Mouse (Mus musculus) heart, postnatal 10 days (tissue): ENCODE results near the gene Top2a. TPM values are rescaled to one million over a fixed set of nuclear protein-coding genes. Genes with fewer than 3 reads are reported as not detected.

ENCODE experiments used
- DNase-seq, 2 experiments: peaks; one replicate each; pipeline ENCODE4 v3.0.0; 2021
- intact Hi-C: fragments of 180-260 bp; cut with DNase I; formaldehyde crosslinking; loops from one replicate; pipeline ENCODE4 v1.15.1; 2025
- total RNA-seq, 2 experiments: library from RNA; stranded (reverse); gene quantifications; 2 replicates each; pipeline ENCODE4 v1.2.3; 2021

Top2a gene
- total RNA-seq, 2 experiments from 2014 or later: 53.3 to 57.0 TPM

GRCm38 (mm10) chr11:99041841-99042780 is 18.1 kb upstream of the Top2a start:
- peak; percentile 23 to 32 for DNase-seq
- intact Hi-C loops: loop anchor here (2.0 kb wide), 1 partner anchor 119 kb away; no protein-coding TSS in a partner anchor

GRCm38 (mm10) chr11:99041051-99041729 is 17.2 kb upstream of the Top2a start, which contains the start of gene Igfbp4:
Igfbp4 (plus strand) TSS chr11:99041244.
- intact Hi-C loops: loop anchor here (2.0 kb wide), 1 partner anchor 118 kb away; no protein-coding TSS in a partner anchor

GRCm38 (mm10) chr11:99040346-99040974 is 16.5 kb upstream of the Top2a start:
- DNase-seq: peak; percentile 65 to 72
- intact Hi-C loops: loop anchor here (1.0 to 2.0 kb wide), 2 partner anchors 84 to 118 kb away; no protein-coding TSS in a partner anchor

More at GRCm38 (mm10) chr11:99041051-99041729, 17.2 kb upstream of the Top2a start, which contains the start of gene Igfbp4:
- peak; percentile 80 to 81 for DNase-seq

- DNase-seq: peak; percentile 90 to 92
- intact Hi-C loops: loop anchor here (1.0 to 2.0 kb wide), 4 partner anchors 27 to 117 kb away; no protein-coding TSS in a partner anchor
Measured at GRCm38 (mm10) chr11:99039782-99040181, 15.8 kb upstream of the Top2a start.

- intact Hi-C loops: no loop called here
- no peak for DNase-seq
Measured at GRCm38 (mm10) chr11:99036254-99036653, 12.3 kb upstream of the Top2a start.

- DNase-seq: no peak
- intact Hi-C loops: loop anchor here (2.0 kb wide), 1 partner anchor 61 kb away; no protein-coding TSS in a partner anchor
Measured at GRCm38 (mm10) chr11:99035350-99035749, 11.4 kb upstream of the Top2a start.

- intact Hi-C loops: no loop called here
- DNase-seq: no peak
Measured at GRCm38 (mm10) chr11:99026899-99027440, 3.0 kb upstream of the Top2a start.

- intact Hi-C loops: no loop called here
- DNase-seq: no peak
Measured at GRCm38 (mm10) chr11:99025878-99026277, 1.9 kb upstream of the Top2a start.

GRCm38 (mm10) chr11:99024468-99025134 is 612 bp upstream of the Top2a start:
- intact Hi-C loops: no loop called here
- peak in 1 of 2 experiments; percentile 6 for DNase-seq

- no peak for DNase-seq
- intact Hi-C loops: no loop called here
Measured at GRCm38 (mm10) chr11:99023094-99023493, 895 bp downstream of the Top2a start.

- intact Hi-C loops: no loop called here
- no peak for DNase-seq
Measured at GRCm38 (mm10) chr11:99022384-99022933, 1.5 kb downstream of the Top2a start.

GRCm38 (mm10) chr11:99019844-99020243 is 4.1 kb downstream of the Top2a start:
- intact Hi-C loops: no loop called here
- no peak for DNase-seq

- DNase-seq: no peak
- intact Hi-C loops: no loop called here
Measured at GRCm38 (mm10) chr11:99013856-99014255, 10.1 kb downstream of the Top2a start.

GRCm38 (mm10) chr11:99010706-99011105 is 13.3 kb downstream of the Top2a start:
- intact Hi-C loops: no loop called here
- DNase-seq: no peak

- intact Hi-C loops: no loop called here
- no peak for DNase-seq
Measured at GRCm38 (mm10) chr11:99010124-99010523, 13.9 kb downstream of the Top2a start.

GRCm38 (mm10) chr11:99006788-99007187 is 17.2 kb downstream of the Top2a start:
- intact Hi-C loops: no loop called here
- DNase-seq: no peak

GRCm38 (mm10) chr11:98999243-98999642 is 24.7 kb downstream of the Top2a start:
- intact Hi-C loops: loop anchor here (5.0 kb wide), 1 partner anchor 33 kb away; no protein-coding TSS in a partner anchor
- no peak for DNase-seq

- intact Hi-C loops: loop anchor here (5.0 kb wide), 1 partner anchor 34 kb away; no protein-coding TSS in a partner anchor
- DNase-seq: no peak
Measured at GRCm38 (mm10) chr11:98998776-98999175, 25.2 kb downstream of the Top2a start.

- no peak for DNase-seq
- intact Hi-C loops: loop anchor here (5.0 kb wide), 1 partner anchor 35 kb away; no protein-coding TSS in a partner anchor
Measured at GRCm38 (mm10) chr11:98997659-98998058, 26.3 kb downstream of the Top2a start.
